In genomic region chr17:3351668-3352067, GRCm38 (mm10) we compare ENCODE assay signal across 14 mouse cellular contexts. TPM values are rescaled to one million over a fixed set of nuclear protein-coding genes. Genes with fewer than 3 reads are reported as not detected.
DNase-seq lines count a peak whose midpoint lies in the region; ATAC-seq and TF ChIP-seq lines count a peak whose summit lies in the region.
"Had no signal": no experiment of that assay in that cellular context is flagged by ENCODE, and none has a peak within 500 bp of the region (broad histone marks: within the 10 kb centered on the region; RNA-seq: fewer than 3 reads in every experiment).

No protein-coding gene starts in this region.

- 0 out of 2 replicates have a peak, but pooled peaks have one; percentile 24 for TF ChIP-seq EP300 in ES-Bruce4 (IDR thresholded peaks at IDR 0.05; ENCODE audit: insufficient read depth, low read depth, low read length)

- no peak for TF ChIP-seq POLR2A in ES-Bruce4 (IDR thresholded peaks at IDR 0.05; ENCODE audit: insufficient read depth, low read length)

- no peaks in the 10 kb centered on the region for H3K27me3 ChIP-seq in kidney, embryonic 14.5 days (ENCODE audit: control insufficient read depth, insufficient read depth, low read length)
- H3K27me3 ChIP-seq in ES-Bruce4 (ENCODE audit: control insufficient read depth, insufficient read depth, low read length, poor library complexity, severe bottlenecking): no peaks in the 10 kb centered on the region
- H3K27me3 ChIP-seq in kidney, postnatal 0 days (ENCODE audit: insufficient read depth, low read length): no peaks in the 10 kb centered on the region
- H3K27me3 ChIP-seq: forebrain, embryonic 12.5 days; hindbrain, embryonic 12.5 days; stomach, embryonic 15.5 days had no signal

- DNase-seq in adrenal gland, adult 2 months: peak; percentile 17
- no peak for DNase-seq in adrenal gland, adult 18-20 months (ENCODE audit: low spot score in 2 of 2)
- peak; percentile 19 for DNase-seq in kidney, adult 11 months
- DNase-seq in kidney, postnatal 0 days (ENCODE audit: low spot score): peak; percentile 15
- no peak for DNase-seq in embryo, embryonic 10.5 days (ENCODE audit: low spot score)
- DNase-seq: cerebellum, postnatal 10 days; thymus, postnatal 25 days had no signal

- WGBS in kidney, embryonic 14.5 days: 70% methylated on average over 4 of the region's 4 CpGs
- WGBS in kidney, postnatal 0 days: 63% methylated on average over 4 of the region's 4 CpGs

- no peak for ATAC-seq in kidney, embryonic 14.5 days (ENCODE audit: low FRiP score, low TSS enrichment)
- ATAC-seq in kidney, postnatal 0 days (replicated peaks; ENCODE audit: low FRiP score, low read depth): no peak
- ATAC-seq in granulocyte monocyte progenitor cell, adult 5-6 weeks (replicated peaks; ENCODE audit: poor library complexity, severe bottlenecking): no peak
- ATAC-seq: midbrain, embryonic 16.5 days had no signal

- no peak for TF ChIP-seq CTCF in ES-Bruce4 (IDR thresholded peaks at IDR 0.05; ENCODE audit: low read depth, low read length)
- TF ChIP-seq CTCF in kidney, postnatal 0 days (IDR thresholded peaks at IDR 0.05; ENCODE audit: low read depth): no peak

- no peak overlapping the region for H3K4me3 ChIP-seq in kidney, embryonic 14.5 days (ENCODE audit: low read length)
- no peak overlapping the region for H3K4me3 ChIP-seq in ES-Bruce4 (ENCODE audit: low read depth, low read length)
- H3K4me3 ChIP-seq in kidney, postnatal 0 days (replicated peaks; ENCODE audit: low read depth, low read length): no peak overlapping the region
- H3K4me3 ChIP-seq: forebrain, embryonic 12.5 days; hindbrain, embryonic 12.5 days; stomach, embryonic 15.5 days had no signal

- no peaks in the 10 kb centered on the region for H3K36me3 ChIP-seq in kidney, embryonic 14.5 days (ENCODE audit: control insufficient read depth, insufficient read depth, low read length)
- no peaks in the 10 kb centered on the region for H3K36me3 ChIP-seq in ES-Bruce4 (ENCODE audit: control insufficient read depth, insufficient read depth, low read length, poor library complexity, severe bottlenecking)
- no peaks in the 10 kb centered on the region for H3K36me3 ChIP-seq in kidney, postnatal 0 days (ENCODE audit: insufficient read depth, low read length)
- H3K36me3 ChIP-seq: forebrain, embryonic 12.5 days; hindbrain, embryonic 12.5 days; stomach, embryonic 15.5 days had no signal

- H3K4me1 ChIP-seq in kidney, embryonic 14.5 days (ENCODE audit: control insufficient read depth, insufficient read depth, low read length): no peaks in the 10 kb centered on the region
- H3K4me1 ChIP-seq in ES-Bruce4 (ENCODE audit: control insufficient read depth, insufficient read depth, low read length): no peaks in the 10 kb centered on the region
- H3K4me1 ChIP-seq in kidney, postnatal 0 days (replicated peaks; ENCODE audit: insufficient read depth, low read length): no peaks in the 10 kb centered on the region
- H3K4me1 ChIP-seq: stomach, embryonic 15.5 days had no signal

- H3K4me2 ChIP-seq in kidney, embryonic 14.5 days (replicated peaks; ENCODE audit: low read depth, low read length): no peak overlapping the region
- no peak overlapping the region for H3K4me2 ChIP-seq in kidney, postnatal 0 days (ENCODE audit: low read length)
- H3K4me2 ChIP-seq: forebrain, embryonic 12.5 days; hindbrain, embryonic 12.5 days; stomach, embryonic 15.5 days had no signal

- no peak overlapping the region for H3K9ac ChIP-seq in kidney, embryonic 14.5 days (ENCODE audit: low read depth, low read length)
- H3K9ac ChIP-seq in ES-Bruce4 (ENCODE audit: low read depth, poor library complexity, severe bottlenecking): no peak overlapping the region
- no peak overlapping the region for H3K9ac ChIP-seq in kidney, postnatal 0 days (ENCODE audit: low read depth, low read length)
- H3K9ac ChIP-seq: forebrain, embryonic 12.5 days; hindbrain, embryonic 12.5 days; stomach, embryonic 15.5 days had no signal

- no peaks in the 10 kb centered on the region for H3K9me3 ChIP-seq in kidney, embryonic 14.5 days (ENCODE audit: control insufficient read depth, low read length)
- no peaks in the 10 kb centered on the region for H3K9me3 ChIP-seq in ES-Bruce4 (replicated peaks; ENCODE audit: control insufficient read depth, insufficient read depth, low read length, poor library complexity, severe bottlenecking)
- no peaks in the 10 kb centered on the region for H3K9me3 ChIP-seq in kidney, postnatal 0 days (replicated peaks; ENCODE audit: low read length)
- H3K9me3 ChIP-seq: forebrain, embryonic 12.5 days; hindbrain, embryonic 12.5 days; stomach, embryonic 15.5 days had no signal

- no peak overlapping the region for H3K27ac ChIP-seq in kidney, embryonic 14.5 days (ENCODE audit: low read depth, low read length)
- no peak overlapping the region for H3K27ac ChIP-seq in ES-Bruce4 (ENCODE audit: insufficient read depth, low read length)
- no peak overlapping the region for H3K27ac ChIP-seq in kidney, postnatal 0 days
- H3K27ac ChIP-seq: forebrain, embryonic 12.5 days; hindbrain, embryonic 12.5 days; stomach, embryonic 15.5 days had no signal

RNA-seq across cellular contexts. Expression of gene Tiam2, which starts 25.3 kb away (rescaled TPM):
- total RNA-seq in adrenal gland, adult 2 months (2021): 10 to 100 TPM; 22.3 to 29.4 TPM
- polyA plus RNA-seq in adrenal gland, adult 2 months (2012; rRNA removed): 5.3 and 6.5 TPM in 2 replicates
- 10 to 100 TPM in 1 of 2 experiments, 1 to 10 TPM in 1; 6.4 to 29.1 TPM for total RNA-seq in adrenal gland, adult 18-20 months (2021)
- polyA plus RNA-seq in kidney, embryonic 14.5 days (2014; fragmentation: Nextera tagmentation; extraction: Ambion mirVana): 3.0 and 4.5 TPM in 2 replicates
- 1.9 and 2.5 TPM in 2 replicates for polyA plus RNA-seq in ES-Bruce4 (2011; ENCODE audit: insufficient read depth, insufficient read length, low read depth, missing spikeins)
- polyA plus RNA-seq in kidney, postnatal 0 days (2015; fragmentation: Nextera tagmentation; extraction: Ambion mirVana): 3.2 and 3.3 TPM in 2 replicates
- total RNA-seq in granulocyte monocyte progenitor cell, adult 5-6 weeks (2014; fragmentation: Nextera tagmentation): 5.6 and 15.3 TPM in 2 replicates
- total RNA-seq in granulocyte monocyte progenitor cell, adult 5-6 weeks (2017): 7.7 and 11.2 TPM in 2 replicates

Comparison
In these comparisons a context has a peak if more than half of its experiments do, and no peak if none do; other contexts are left out.
1. DNase-seq: peak in adrenal gland, adult 2 months (single experiment), kidney, adult 11 months (single experiment) and kidney, postnatal 0 days (single experiment); none in adrenal gland, adult 18-20 months (0 of 2) and embryo, embryonic 10.5 days (single experiment).